In the genomic region with DNA sequence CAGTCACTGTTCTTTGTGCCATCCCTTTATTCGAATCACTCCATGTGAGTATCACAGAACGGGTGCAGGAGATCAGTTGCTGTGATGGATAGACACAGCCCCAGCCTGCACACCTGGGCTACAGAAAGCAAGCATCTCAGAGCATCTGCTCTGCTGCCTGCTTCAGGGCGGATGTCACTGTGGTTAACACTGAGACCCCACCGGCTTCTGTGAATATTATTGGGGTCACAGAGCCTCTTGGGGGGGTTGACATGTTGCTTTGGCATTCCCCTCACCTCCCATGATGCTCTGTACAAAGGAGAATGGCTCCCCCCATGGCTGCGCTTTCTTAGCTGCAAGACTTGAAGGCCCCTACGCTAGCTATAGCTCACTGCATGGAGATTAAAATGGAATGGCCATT, we compare ENCODE assay signal across 26 mouse cellular contexts. TPM values are rescaled to one million over a fixed set of nuclear protein-coding genes. Genes with fewer than 3 reads are reported as not detected.
DNase-seq lines count a peak whose midpoint lies in the region; ATAC-seq lines count a peak whose summit lies in the region.
"Had no signal": no experiment of that assay in that cellular context is flagged by ENCODE, and none has a peak within 500 bp of the region (broad histone marks: within the 10 kb centered on the region; RNA-seq: fewer than 3 reads in every experiment).

No protein-coding gene starts in this region.

- no peaks in the 10 kb centered on the region for H3K27me3 ChIP-seq in heart, embryonic 16.5 days (ENCODE audit: control insufficient read depth, insufficient read depth, low read length)
- H3K27me3 ChIP-seq in heart, embryonic 12.5 days (replicated peaks): no peaks in the 10 kb centered on the region
- H3K27me3 ChIP-seq in kidney, embryonic 15.5 days: no peaks in the 10 kb centered on the region
- H3K27me3 ChIP-seq: embryonic facial prominence, embryonic 13.5 days; forebrain, embryonic 12.5 days; intestine, embryonic 15.5 days had no signal

- 90% methylated on average over 6 of the region's 6 CpGs for WGBS in heart, embryonic 16.5 days
- WGBS in heart, embryonic 12.5 days: 84% methylated on average over 6 of the region's 6 CpGs
- WGBS in kidney, embryonic 15.5 days: 89% methylated on average over 6 of the region's 6 CpGs

- no peak overlapping the region for H3K4me2 ChIP-seq in heart, embryonic 16.5 days (ENCODE audit: low read depth, low read length)
- no peak overlapping the region for H3K4me2 ChIP-seq in heart, embryonic 12.5 days
- H3K4me2 ChIP-seq in kidney, embryonic 15.5 days: no peak overlapping the region
- H3K4me2 ChIP-seq: embryonic facial prominence, embryonic 13.5 days; forebrain, embryonic 12.5 days; heart, embryonic 11.5 days; hindbrain, embryonic 14.5 days; intestine, embryonic 15.5 days had no signal

- no peaks in the 10 kb centered on the region for H3K9me3 ChIP-seq in heart, embryonic 16.5 days (replicated peaks; ENCODE audit: control insufficient read depth, low read length)
- no peaks in the 10 kb centered on the region for H3K9me3 ChIP-seq in heart, embryonic 12.5 days (replicated peaks)
- no peaks in the 10 kb centered on the region for H3K9me3 ChIP-seq in kidney, embryonic 15.5 days (replicated peaks)
- H3K9me3 ChIP-seq: embryonic facial prominence, embryonic 13.5 days; forebrain, embryonic 12.5 days; intestine, embryonic 15.5 days had no signal

- no peak overlapping the region for H3K4me3 ChIP-seq in heart, embryonic 16.5 days (ENCODE audit: low read length)
- H3K4me3 ChIP-seq in heart, embryonic 12.5 days: no peak overlapping the region
- H3K4me3 ChIP-seq in kidney, embryonic 15.5 days (replicated peaks): no peak overlapping the region
- H3K4me3 ChIP-seq: embryonic facial prominence, embryonic 13.5 days; forebrain, embryonic 12.5 days; intestine, embryonic 15.5 days had no signal

- H3K4me1 ChIP-seq in heart, embryonic 16.5 days (ENCODE audit: control insufficient read depth, insufficient read depth, low read length): no peaks in the 10 kb centered on the region
- no peaks in the 10 kb centered on the region for H3K4me1 ChIP-seq in heart, embryonic 12.5 days (replicated peaks)
- no peaks in the 10 kb centered on the region for H3K4me1 ChIP-seq in kidney, embryonic 15.5 days
- H3K4me1 ChIP-seq: embryonic facial prominence, embryonic 13.5 days; forebrain, embryonic 12.5 days; intestine, embryonic 15.5 days had no signal

- ATAC-seq in heart, embryonic 16.5 days (replicated peaks; ENCODE audit: extremely low read depth, insufficient read depth, low FRiP score): 0 out of 2 replicates have a peak, but pooled peaks have one; percentile 45
- no peak for ATAC-seq in heart, embryonic 12.5 days (ENCODE audit: insufficient number of reproducible peaks, low FRiP score)
- ATAC-seq in kidney, embryonic 15.5 days (replicated peaks; ENCODE audit: low FRiP score): no peak
- ATAC-seq: forebrain, embryonic 16.5 days; intestine, embryonic 15.5 days had no signal

- H3K9ac ChIP-seq in heart, embryonic 16.5 days (ENCODE audit: low read length): no peak overlapping the region
- H3K9ac ChIP-seq in heart, embryonic 12.5 days: no peak overlapping the region
- no peak overlapping the region for H3K9ac ChIP-seq in kidney, embryonic 15.5 days
- H3K9ac ChIP-seq: embryonic facial prominence, embryonic 13.5 days; forebrain, embryonic 12.5 days; hindbrain, embryonic 14.5 days; intestine, embryonic 15.5 days had no signal

- no peaks in the 10 kb centered on the region for H3K36me3 ChIP-seq in heart, embryonic 16.5 days (ENCODE audit: control insufficient read depth, insufficient read depth)
- H3K36me3 ChIP-seq in heart, embryonic 12.5 days: no peaks in the 10 kb centered on the region
- H3K36me3 ChIP-seq in kidney, embryonic 15.5 days: no peaks in the 10 kb centered on the region
- H3K36me3 ChIP-seq: embryonic facial prominence, embryonic 13.5 days; forebrain, embryonic 12.5 days; intestine, embryonic 15.5 days had no signal

- no peak overlapping the region for H3K27ac ChIP-seq in heart, embryonic 16.5 days (ENCODE audit: low read length)
- no peak overlapping the region for H3K27ac ChIP-seq in heart, embryonic 12.5 days (ENCODE audit: poor library complexity, severe bottlenecking)
- no peak overlapping the region for H3K27ac ChIP-seq in kidney, embryonic 15.5 days
- H3K27ac ChIP-seq: embryonic facial prominence, embryonic 13.5 days; forebrain, embryonic 12.5 days; hindbrain, embryonic 14.5 days; intestine, embryonic 15.5 days had no signal

- peak; percentile 88 to 95 for DNase-seq in thymus, adult 18-20 months
- peak; percentile 91 for DNase-seq in thymus, postnatal 14 days
- DNase-seq in cerebellum, postnatal 25 days: no peak
- no peak for DNase-seq in layer of hippocampus, adult 18-20 months (ENCODE audit: low spot score in 2 of 2)
- DNase-seq: adrenal gland, adult 8-10 months; cerebellum, adult 11 months; cerebellum, adult 8-10 months; cerebellum, postnatal 14 days; gastrocnemius, postnatal 36 days; heart, adult 18-20 months had no signal

RNA-seq across cellular contexts. Expression of a gene that starts 3.8 kb away (rescaled TPM):
- polyA plus RNA-seq in heart, embryonic 16.5 days (2015; fragmentation: Nextera tagmentation; extraction: Ambion mirVana): 1.5 and 12.2 TPM in 2 replicates
- polyA plus RNA-seq in heart, embryonic 12.5 days (2016; fragmentation: Nextera tagmentation; extraction: Ambion mirVana): not detected in 2 replicates
- 0.09 and 0.13 TPM in 2 replicates for polyA plus RNA-seq in kidney, embryonic 15.5 days (2015; fragmentation: Nextera tagmentation; extraction: Ambion mirVana)
- total RNA-seq in layer of hippocampus, adult 18-20 months (2021): not detected
- total RNA-seq: gastrocnemius, adult 18-20 months; hematopoietic stem cell, adult 5-6 weeks had no signal
- polyA plus RNA-seq: brain, embryonic 14.5 days; cortical plate, adult 2 months; embryonic facial prominence, embryonic 13.5 days; forebrain, embryonic 12.5 days; forebrain, embryonic 16.5 days; hindbrain, embryonic 14.5 days; intestine, embryonic 15.5 days had no signal

RNA-seq across cellular contexts. Expression of a gene that starts 46.8 kb away (rescaled TPM):
- polyA plus RNA-seq in heart, embryonic 16.5 days (2015; fragmentation: Nextera tagmentation; extraction: Ambion mirVana): 3.0 and 17.6 TPM in 2 replicates
- not detected in 2 replicates for polyA plus RNA-seq in heart, embryonic 12.5 days (2016; fragmentation: Nextera tagmentation; extraction: Ambion mirVana)
- 0.13 TPM in 1 of 2 replicates, not detected in the other for polyA plus RNA-seq in kidney, embryonic 15.5 days (2015; fragmentation: Nextera tagmentation; extraction: Ambion mirVana)
- total RNA-seq in layer of hippocampus, adult 18-20 months (2021): not detected
- total RNA-seq: adrenal gland, postnatal 4 days; ES-E14; gastrocnemius, adult 18-20 months; hematopoietic stem cell, adult 5-6 weeks had no signal
- polyA plus RNA-seq: brain, embryonic 14.5 days; cortical plate, adult 2 months; forebrain, embryonic 12.5 days; forebrain, embryonic 16.5 days; frontal cortex, adult 2 months; heart, embryonic 11.5 days; hindbrain, embryonic 14.5 days; intestine, embryonic 15.5 days had no signal

RNA-seq across cellular contexts. Expression of a gene that starts 47.4 kb away (rescaled TPM):
- polyA plus RNA-seq in heart, embryonic 16.5 days (2015; fragmentation: Nextera tagmentation; extraction: Ambion mirVana): 118 and 136 TPM in 2 replicates
- 110 and 113 TPM in 2 replicates for polyA plus RNA-seq in heart, embryonic 12.5 days (2016; fragmentation: Nextera tagmentation; extraction: Ambion mirVana)
- 0.82 and 1.7 TPM in 2 replicates for polyA plus RNA-seq in kidney, embryonic 15.5 days (2015; fragmentation: Nextera tagmentation; extraction: Ambion mirVana)
- total RNA-seq in layer of hippocampus, adult 18-20 months (2021): under 1 TPM; 0.58 to 0.94 TPM
- total RNA-seq: hematopoietic stem cell, adult 5-6 weeks had no signal

Comparison
In these comparisons a context has a peak if more than half of its experiments do, and no peak if none do; other contexts are left out.
1. DNase-seq: peak in thymus, adult 18-20 months (2 of 2) and thymus, postnatal 14 days (single experiment); none in cerebellum, postnatal 25 days (0 of 2) and layer of hippocampus, adult 18-20 months (0 of 2).
2. RNA of a gene that starts 47.4 kb away (polyA plus RNA-seq): 118 to 136 TPM in heart, embryonic 16.5 days and 110 to 113 TPM in heart, embryonic 12.5 days; 0.82 to 1.7 TPM in kidney, embryonic 15.5 days; every median in the first group is over 10 times any median in the second.